Mouse (Mus musculus): ENCODE measurements around the gene Ambn.
"Not testable (repeated sequence)": the region's sequence is repeated elsewhere in the genome, so short reads cannot be mapped to it uniquely, and the experiment has no call there.

Ambn gene

GRCm38 (mm10) chr5:88455691-88456090, at the start of gene Ambn:
TSS of gene Ambn (plus strand) at chr5:88455991.
- DNase-seq = no peak

GRCm38 (mm10) chr5:88420319-88421065, 35.3 kb upstream of the Ambn start:
- DNase-seq = no peak

- not testable (repeated sequence) for DNase-seq
Observed at GRCm38 (mm10) chr5:88424892-88425291, 30.9 kb upstream of the Ambn start.

GRCm38 (mm10) chr5:88426753-88427152, 29.0 kb upstream of the Ambn start:
- no peak for DNase-seq

GRCm38 (mm10) chr5:88467471-88467870, 11.7 kb downstream of the Ambn start:
- DNase-seq = no peak

- no peak for DNase-seq
Observed at GRCm38 (mm10) chr5:88468807-88469704, 13.3 kb downstream of the Ambn start.

- DNase-seq = no peak
Observed at GRCm38 (mm10) chr5:88487675-88488074, 31.9 kb downstream of the Ambn start, which contains the start of gene Enam. TSS of gene Enam (plus strand) at chr5:88487975.

GRCm38 (mm10) chr5:88489004-88489403, 33.2 kb downstream of the Ambn start:
- no peak for DNase-seq

- DNase-seq = no peak
Observed at GRCm38 (mm10) chr5:88491111-88491510, 35.3 kb downstream of the Ambn start.

GRCm38 (mm10) chr5:88499781-88500180, 44.0 kb downstream of the Ambn start:
- no peak for DNase-seq

- no peak for DNase-seq
Observed at GRCm38 (mm10) chr5:88508555-88508954, 52.8 kb downstream of the Ambn start.

- DNase-seq = no peak
Observed at GRCm38 (mm10) chr5:88508990-88509389, 53.2 kb downstream of the Ambn start.

Data from right cerebral cortex, postnatal 4 days (tissue).